Mouse (Mus musculus): ENCODE measurements around the gene Nek3.
A peak's percentile ranks its signal among the peaks of the same experiment; 100 is the strongest.

DNA sequence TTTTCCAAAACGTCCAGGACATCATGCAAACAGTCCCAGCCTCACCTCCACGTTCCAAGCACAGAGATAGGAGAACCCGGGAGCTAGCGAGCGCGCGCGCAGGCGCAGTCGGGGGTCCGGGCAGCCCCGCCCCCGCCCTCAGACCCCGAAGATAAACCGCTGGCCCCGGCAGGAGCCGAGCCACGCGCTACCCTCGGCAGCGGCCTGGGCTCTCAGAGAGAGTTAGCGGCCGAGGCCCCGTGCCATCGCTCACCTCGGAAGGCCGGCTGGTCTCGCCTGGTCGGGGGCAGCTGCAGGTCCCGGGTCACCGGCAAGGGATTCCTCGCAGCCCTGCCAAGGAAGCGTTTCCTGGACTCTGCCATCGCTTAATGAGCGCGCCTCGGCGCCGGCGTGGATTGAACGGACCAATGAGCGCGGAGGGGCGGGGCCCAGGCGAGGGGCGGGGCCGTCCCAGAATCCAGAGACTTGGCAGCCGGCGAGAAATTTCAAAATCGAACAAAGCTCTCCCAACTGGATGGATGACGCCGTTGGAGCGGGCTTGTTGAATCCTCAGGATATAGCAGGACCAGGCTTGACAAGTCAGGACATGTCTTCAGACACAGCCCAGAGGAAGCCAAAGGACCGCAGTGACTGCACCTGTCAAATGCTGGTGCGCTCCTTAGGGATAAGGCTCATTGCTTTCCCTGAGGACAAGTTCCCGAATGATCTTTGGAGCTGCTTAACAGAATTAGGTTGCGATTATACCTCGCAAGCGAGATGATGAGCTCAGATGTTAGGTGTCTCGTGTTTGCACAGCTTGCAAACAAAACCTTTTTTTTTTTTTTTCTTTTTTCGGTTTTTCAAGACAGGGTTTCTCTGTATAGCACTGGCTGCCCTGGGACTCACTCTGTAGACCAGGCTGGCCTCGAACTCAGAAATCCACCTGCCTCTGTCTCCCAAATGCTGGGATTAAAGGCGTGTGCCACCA lies 19.5 kb upstream of the Nek3 start, which contains the start of gene Ckap2:
- TF ChIP-seq EP300 (IDR thresholded peaks at IDR 0.05; ENCODE audit: insufficient read depth, low read depth, low read length) = 0 out of 2 replicates have a peak, but pooled peaks have one; percentile 32
- TF ChIP-seq CTCF (IDR thresholded peaks at IDR 0.05; ENCODE audit: low read depth, low read length) = no peak

Data from ES-Bruce4 (cell line).